Mouse (Mus musculus): ENCODE results near the gene Dcp1a. TPM values are rescaled to one million over a fixed set of nuclear protein-coding genes. Genes with fewer than 3 reads are reported as not detected.
A peak's percentile ranks its signal among the peaks of the same experiment; 100 is the strongest.

Gene Dcp1a
- polyA plus RNA-seq, 1 experiment from 2014 or later = 18.3 TPM

DNA sequence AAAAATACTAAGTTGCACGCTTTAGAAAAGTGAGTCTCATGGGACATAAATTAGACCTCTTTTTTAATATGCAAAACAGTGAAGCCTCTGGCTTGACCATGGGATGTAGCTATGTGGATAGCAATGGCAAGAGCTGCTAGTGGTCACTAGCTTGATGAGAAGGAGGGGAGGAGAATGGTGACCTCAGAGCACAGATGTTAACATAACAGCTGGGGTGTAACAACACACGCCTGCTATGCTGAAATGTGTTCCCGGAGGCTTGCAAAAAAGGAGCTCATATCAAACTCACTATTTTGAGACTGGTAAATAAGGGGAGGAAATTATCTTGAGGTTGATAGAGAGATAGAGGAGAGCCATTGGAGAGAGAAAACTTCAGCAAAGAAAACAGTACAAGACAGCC is 20.5 kb upstream of the Dcp1a start:
- no peak overlapping the region for H3K9ac ChIP-seq (ENCODE audit: low read depth, low read length)
- H3K4me3 ChIP-seq (ENCODE audit: low read depth, low read length) = no peak overlapping the region
- no peaks in the 10 kb centered on the region for H3K9me3 ChIP-seq (replicated peaks; ENCODE audit: control insufficient read depth, low read length, poor library complexity, severe bottlenecking)
- H3K36me3 ChIP-seq (ENCODE audit: control insufficient read depth, insufficient read depth, low read length) = no peaks in the 10 kb centered on the region
- H3K4me1 ChIP-seq (ENCODE audit: control insufficient read depth, insufficient read depth, low read length) = peaks cover 6% of the 10 kb centered on the region
- no peaks in the 10 kb centered on the region for H3K27me3 ChIP-seq (ENCODE audit: control insufficient read depth, insufficient read depth, low read depth, low read length)
- H3K27ac ChIP-seq (ENCODE audit: low read length) = no peak overlapping the region
- H3K4me2 ChIP-seq (ENCODE audit: low read length) = no peak overlapping the region
- 88% methylated on average over 3 of the region's 3 CpGs for WGBS
- ATAC-seq = no peak

DNA sequence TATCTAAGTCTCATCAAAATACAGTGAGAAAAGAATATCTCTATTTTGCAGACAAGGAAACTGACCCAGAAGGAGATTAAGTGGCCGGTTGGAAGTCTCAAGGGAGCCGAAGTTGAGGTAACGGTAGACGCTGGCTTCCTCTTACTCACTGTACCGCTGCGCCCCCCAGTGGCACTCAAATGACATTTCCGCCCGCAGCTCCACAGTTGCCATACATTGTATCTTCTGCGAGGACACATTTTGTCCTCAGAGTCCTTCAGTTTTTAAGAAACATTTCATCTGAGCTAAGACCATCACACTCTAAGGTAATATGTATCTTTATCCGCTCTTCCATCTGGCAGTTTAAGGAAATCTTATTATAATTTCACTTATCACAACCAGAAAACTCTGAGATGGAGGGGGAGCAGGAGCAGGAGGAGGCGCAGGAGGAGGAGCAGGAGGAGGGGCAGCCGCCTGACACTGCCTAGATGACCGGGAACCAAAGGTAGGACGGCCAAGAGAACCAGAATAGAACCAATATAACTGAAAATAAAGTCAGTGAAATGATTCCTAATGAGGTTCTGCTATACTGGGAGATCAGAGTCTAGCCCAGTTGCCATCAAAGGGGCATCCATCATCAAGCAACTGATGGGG is 19.3 kb upstream of the Dcp1a start:
- Histone ChIP-seq H3K4me2 (ENCODE audit: low read length) (peak overlapping the region; percentile 23; the same call in 1 of the 2 replicates), H3K9ac (ENCODE audit: low read depth, low read length) (no peak overlapping the region), H3K4me1 (ENCODE audit: control insufficient read depth, insufficient read depth, low read length) (peaks cover 6% of the 10 kb centered on the region), H3K27ac (ENCODE audit: low read length) (no peak overlapping the region), H3K27me3 (ENCODE audit: control insufficient read depth, insufficient read depth, low read depth, low read length) (no peaks in the 10 kb centered on the region), H3K4me3 (ENCODE audit: low read depth, low read length) (no peak overlapping the region), H3K36me3 (ENCODE audit: control insufficient read depth, insufficient read depth, low read length) (no peaks in the 10 kb centered on the region), H3K9me3 (replicated peaks; ENCODE audit: control insufficient read depth, low read length, poor library complexity, severe bottlenecking) (no peaks in the 10 kb centered on the region)
- ATAC-seq = no peak
- WGBS = 4% methylated on average over 14 of the region's 14 CpGs

DNA sequence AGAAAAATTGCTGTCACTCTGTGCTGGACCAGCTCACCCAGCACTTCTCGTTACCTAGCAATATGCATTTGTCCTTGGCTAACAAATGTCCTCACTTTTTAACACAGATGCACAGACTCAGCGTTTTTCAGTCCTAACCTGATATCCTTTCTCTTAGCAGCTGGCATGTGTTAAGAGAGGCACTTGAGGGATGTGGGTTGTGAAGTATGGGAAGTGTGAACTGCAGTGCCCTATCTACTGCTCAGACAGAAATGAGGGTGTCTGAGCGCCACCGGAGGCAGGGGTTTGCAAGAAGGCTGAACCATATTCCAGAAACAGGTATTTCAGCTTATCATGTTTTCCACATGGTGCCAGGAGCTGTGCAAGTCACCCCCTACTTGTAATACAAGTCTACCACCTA is 16.0 kb upstream of the Dcp1a start:
- no peak for ATAC-seq
- H3K9me3 ChIP-seq (replicated peaks; ENCODE audit: control insufficient read depth, low read length, poor library complexity, severe bottlenecking) = no peaks in the 10 kb centered on the region
- no peaks in the 10 kb centered on the region for H3K27me3 ChIP-seq (ENCODE audit: control insufficient read depth, insufficient read depth, low read depth, low read length)
- no peak overlapping the region for H3K4me3 ChIP-seq (ENCODE audit: low read depth, low read length)
- H3K9ac ChIP-seq (ENCODE audit: low read depth, low read length) = no peak overlapping the region
- H3K4me2 ChIP-seq (ENCODE audit: low read length) = no peak overlapping the region
- no peak overlapping the region for H3K27ac ChIP-seq (ENCODE audit: low read length)
- no peaks in the 10 kb centered on the region for H3K36me3 ChIP-seq (ENCODE audit: control insufficient read depth, insufficient read depth, low read length)
- H3K4me1 ChIP-seq (ENCODE audit: control insufficient read depth, insufficient read depth, low read length) = no peaks in the 10 kb centered on the region
- 91% methylated on average over 4 of the region's 4 CpGs for WGBS

DNA sequence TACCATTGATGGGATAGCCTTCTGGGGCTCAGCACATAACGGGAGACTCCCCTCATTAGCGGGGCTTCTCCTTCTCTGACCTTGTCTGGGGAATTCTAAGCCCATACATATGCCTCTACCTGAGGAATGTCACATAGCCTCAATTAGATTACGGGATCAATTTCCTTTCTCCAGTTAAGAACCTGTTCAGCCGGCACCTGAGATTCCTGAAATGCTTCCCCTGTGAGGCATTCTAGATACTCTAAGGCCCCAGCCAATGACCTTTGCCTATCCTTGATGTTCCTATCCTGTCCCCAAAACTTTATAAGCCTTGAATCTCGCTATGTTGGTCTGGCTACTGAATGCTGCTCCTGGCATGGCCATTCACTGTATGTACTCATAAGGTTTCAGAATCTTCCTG is 5.7 kb upstream of the Dcp1a start:
- no peak for ATAC-seq
- H3K9ac ChIP-seq (ENCODE audit: low read depth, low read length) = no peak overlapping the region
- 72% methylated on average over 5 of the region's 5 CpGs for WGBS
- H3K36me3 ChIP-seq (ENCODE audit: control insufficient read depth, insufficient read depth, low read length) = no peaks in the 10 kb centered on the region
- H3K27me3 ChIP-seq (ENCODE audit: control insufficient read depth, insufficient read depth, low read depth, low read length) = no peaks in the 10 kb centered on the region
- H3K4me2 ChIP-seq (ENCODE audit: low read length) = no peak overlapping the region
- no peaks in the 10 kb centered on the region for H3K4me1 ChIP-seq (ENCODE audit: control insufficient read depth, insufficient read depth, low read length)
- no peaks in the 10 kb centered on the region for H3K9me3 ChIP-seq (replicated peaks; ENCODE audit: control insufficient read depth, low read length, poor library complexity, severe bottlenecking)
- H3K4me3 ChIP-seq (ENCODE audit: low read depth, low read length) = no peak overlapping the region
- H3K27ac ChIP-seq (ENCODE audit: low read length) = no peak overlapping the region

DNA sequence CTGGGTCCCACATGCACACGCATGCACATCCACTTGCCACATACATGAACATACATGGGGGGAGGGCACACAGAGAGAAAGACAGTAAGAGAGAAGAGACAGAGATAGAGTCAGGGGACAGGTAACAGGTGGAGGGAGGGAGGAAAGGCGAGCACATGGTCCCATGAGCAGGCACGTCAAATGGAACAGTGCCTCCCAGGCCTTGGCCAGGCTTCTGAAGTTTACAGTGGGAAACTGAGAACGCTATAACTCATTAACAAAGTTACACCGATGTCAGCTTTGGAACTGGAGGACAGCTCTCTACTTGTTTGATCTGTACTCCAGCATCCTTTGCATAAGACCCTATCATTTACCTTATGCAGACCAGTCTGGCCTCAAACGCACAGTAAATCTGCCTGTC is 4.9 kb upstream of the Dcp1a start:
- H3K4me3 ChIP-seq (ENCODE audit: low read depth, low read length) = no peak overlapping the region
- H3K4me1 ChIP-seq (ENCODE audit: control insufficient read depth, insufficient read depth, low read length) = no peaks in the 10 kb centered on the region
- ATAC-seq = no peak
- H3K9ac ChIP-seq (ENCODE audit: low read depth, low read length) = no peak overlapping the region
- no peak overlapping the region for H3K27ac ChIP-seq (ENCODE audit: low read length)
- no peaks in the 10 kb centered on the region for H3K36me3 ChIP-seq (ENCODE audit: control insufficient read depth, insufficient read depth, low read length)
- H3K4me2 ChIP-seq (ENCODE audit: low read length) = no peak overlapping the region
- no peaks in the 10 kb centered on the region for H3K27me3 ChIP-seq (ENCODE audit: control insufficient read depth, insufficient read depth, low read depth, low read length)
- 86% methylated on average over 6 of the region's 6 CpGs for WGBS
- H3K9me3 ChIP-seq (replicated peaks; ENCODE audit: control insufficient read depth, low read length, poor library complexity, severe bottlenecking) = no peaks in the 10 kb centered on the region

DNA sequence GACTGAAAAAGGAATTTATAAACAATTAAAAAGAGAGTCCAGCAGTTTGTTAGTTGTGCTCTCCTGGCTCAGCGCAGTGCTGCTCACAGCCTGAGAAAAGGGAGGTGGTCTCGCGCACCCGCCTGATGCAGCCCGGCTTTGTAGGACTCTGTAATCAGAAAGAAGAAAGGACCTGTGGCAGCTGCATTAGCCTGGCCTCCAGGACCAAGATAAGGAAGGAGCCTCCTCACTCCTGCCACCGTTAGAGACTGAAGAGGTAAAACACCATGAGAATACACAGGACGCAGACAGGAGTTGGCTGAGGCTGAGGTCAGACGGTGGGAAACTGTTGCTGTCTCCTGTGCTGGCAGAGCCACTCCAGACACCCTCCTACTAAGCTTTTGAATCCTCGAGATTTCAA is 12.0 kb downstream of the Dcp1a start, which contains the start of gene Cacna1d:
TSS of gene Cacna1d (minus strand) at position 114 of the 400 bp plus-strand sequence.
- Histone ChIP-seq H3K4me2 (ENCODE audit: low read length) (no peak within 1 kb of the TSS), H3K27me3 (ENCODE audit: control insufficient read depth, insufficient read depth, low read depth, low read length) (no peaks in the 10 kb centered on the region), H3K4me3 (ENCODE audit: low read depth, low read length) (no peak within 1 kb of the TSS), H3K27ac (ENCODE audit: low read length) (no peak within 1 kb of the TSS), H3K9ac (ENCODE audit: low read depth, low read length) (no peak within 1 kb of the TSS), H3K9me3 (replicated peaks; ENCODE audit: control insufficient read depth, low read length, poor library complexity, severe bottlenecking) (no peaks in the 10 kb centered on the region), H3K4me1 (ENCODE audit: control insufficient read depth, insufficient read depth, low read length) (no peaks in the 10 kb centered on the region), H3K36me3 (ENCODE audit: control insufficient read depth, insufficient read depth, low read length) (peaks cover 20% of the 10 kb centered on the region; the same call in 1 of the 2 replicates)
- 91% methylated on average over 9 of the region's 9 CpGs for WGBS
- ATAC-seq = no peak

DNA sequence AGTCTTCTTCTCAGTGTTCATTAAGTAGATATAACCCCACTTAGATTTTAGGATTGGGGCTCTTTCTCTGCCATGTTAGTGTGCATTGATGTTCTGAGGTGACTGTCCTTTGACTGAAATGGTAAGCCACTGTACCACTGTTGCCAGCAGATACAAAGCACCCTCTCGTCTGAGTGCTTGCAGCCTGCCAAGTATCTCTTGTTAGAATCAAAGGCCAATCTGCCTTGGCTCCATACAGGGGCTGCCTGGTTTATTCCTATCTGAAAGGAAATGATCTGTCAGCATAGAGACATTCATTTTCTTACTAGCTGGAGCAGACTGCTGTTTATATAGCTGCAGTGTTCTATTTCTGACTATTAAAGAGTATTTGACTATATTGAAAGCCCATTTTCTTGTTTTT is 13.9 kb downstream of the Dcp1a start:
- Histone ChIP-seq H3K4me1 (ENCODE audit: control insufficient read depth, insufficient read depth, low read length) (no peaks in the 10 kb centered on the region), H3K4me3 (ENCODE audit: low read depth, low read length) (no peak overlapping the region), H3K9ac (ENCODE audit: low read depth, low read length) (no peak overlapping the region), H3K27ac (ENCODE audit: low read length) (no peak overlapping the region), H3K4me2 (ENCODE audit: low read length) (no peak overlapping the region), H3K9me3 (replicated peaks; ENCODE audit: control insufficient read depth, low read length, poor library complexity, severe bottlenecking) (no peaks in the 10 kb centered on the region), H3K27me3 (ENCODE audit: control insufficient read depth, insufficient read depth, low read depth, low read length) (no peaks in the 10 kb centered on the region), H3K36me3 (ENCODE audit: control insufficient read depth, insufficient read depth, low read length) (peaks cover 12% of the 10 kb centered on the region)
- ATAC-seq = no peak
- 76% methylated on average over 1 of the region's 1 CpGs for WGBS

DNA sequence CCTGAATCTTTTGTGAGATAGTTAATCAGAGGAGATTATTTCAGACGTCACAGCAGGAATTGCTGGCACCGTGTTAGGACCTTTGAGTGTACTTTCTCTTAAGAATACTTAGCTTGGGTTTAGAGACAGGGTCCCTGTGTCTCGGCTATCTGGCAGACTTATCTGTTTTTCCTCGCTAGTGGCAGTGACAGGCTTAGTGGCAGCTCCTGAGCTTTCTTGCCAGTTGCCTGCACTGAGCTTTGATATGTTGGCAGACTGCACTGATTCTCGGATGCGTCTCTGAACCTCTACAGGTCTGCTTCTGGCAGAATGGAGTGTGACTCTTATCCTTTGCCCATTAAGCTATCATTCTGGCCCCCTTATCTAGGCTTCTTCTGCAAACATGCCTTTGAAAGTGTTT is 15.7 kb downstream of the Dcp1a start:
- Histone ChIP-seq H3K4me1 (ENCODE audit: control insufficient read depth, insufficient read depth, low read length) (no peaks in the 10 kb centered on the region), H3K27me3 (ENCODE audit: control insufficient read depth, insufficient read depth, low read depth, low read length) (no peaks in the 10 kb centered on the region), H3K4me2 (ENCODE audit: low read length) (no peak overlapping the region), H3K9ac (ENCODE audit: low read depth, low read length) (no peak overlapping the region), H3K27ac (ENCODE audit: low read length) (no peak overlapping the region), H3K4me3 (ENCODE audit: low read depth, low read length) (no peak overlapping the region), H3K9me3 (replicated peaks; ENCODE audit: control insufficient read depth, low read length, poor library complexity, severe bottlenecking) (no peaks in the 10 kb centered on the region), H3K36me3 (ENCODE audit: control insufficient read depth, insufficient read depth, low read length) (peaks cover 12% of the 10 kb centered on the region)
- no peak for ATAC-seq
- 59% methylated on average over 6 of the region's 6 CpGs for WGBS

DNA sequence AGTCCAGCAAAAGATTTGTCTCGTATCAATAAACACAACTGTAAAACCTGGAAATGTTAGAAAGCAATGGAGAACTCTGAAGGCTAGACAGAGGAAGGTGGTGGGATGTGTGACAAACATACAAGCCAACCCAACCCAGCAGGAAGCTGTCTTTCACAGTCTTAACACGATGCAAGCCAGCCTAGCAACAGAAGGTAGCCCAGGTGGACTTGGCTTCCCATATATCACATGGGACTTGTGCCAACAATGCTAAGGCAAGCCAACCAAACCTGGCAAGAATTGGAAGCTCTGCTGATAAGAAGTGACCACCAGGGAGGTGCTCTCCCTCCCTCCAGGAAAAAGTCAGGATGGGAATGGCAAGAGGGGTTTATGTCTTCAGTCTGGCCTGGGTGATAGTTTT is 18.9 kb downstream of the Dcp1a start:
- no peak overlapping the region for H3K27ac ChIP-seq (ENCODE audit: low read length)
- no peak overlapping the region for H3K9ac ChIP-seq (ENCODE audit: low read depth, low read length)
- no peaks in the 10 kb centered on the region for H3K27me3 ChIP-seq (ENCODE audit: control insufficient read depth, insufficient read depth, low read depth, low read length)
- no peaks in the 10 kb centered on the region for H3K4me1 ChIP-seq (ENCODE audit: control insufficient read depth, insufficient read depth, low read length)
- H3K36me3 ChIP-seq (ENCODE audit: control insufficient read depth, insufficient read depth, low read length) = peaks cover 7% of the 10 kb centered on the region; the same call in 1 of the 2 replicates
- 89% methylated on average over 2 of the region's 2 CpGs for WGBS
- no peak for ATAC-seq
- no peak overlapping the region for H3K4me3 ChIP-seq (ENCODE audit: low read depth, low read length)
- H3K9me3 ChIP-seq (replicated peaks; ENCODE audit: control insufficient read depth, low read length, poor library complexity, severe bottlenecking) = no peaks in the 10 kb centered on the region
- H3K4me2 ChIP-seq (ENCODE audit: low read length) = no peak overlapping the region
